Mouse (Mus musculus) intestine, embryonic 14.5 days (tissue): Measurements from ENCODE around the gene Arsg. TPM values are rescaled to one million over a fixed set of nuclear protein-coding genes. Genes with fewer than 3 reads are reported as not detected.
A peak's percentile ranks its signal among the peaks of the same experiment; 100 is the strongest.

Experiments
- ATAC-seq: fragments of 200-750 bp; cut with Nextera tagmentation; replicated peaks from 2 replicates; pipeline ENCODE4 v1.8.0; 2017; ENCODE audit warnings: low read depth, moderate number of reproducible peaks, moderate TSS enrichment, moderate library complexity; ENCODE audit not compliant: low FRiP score, low TSS enrichment
- DNase-seq: peaks from one replicate; pipeline ENCODE4 v3.0.0-alpha.2; 2018; ENCODE audit warnings: low spot score
- H3K27ac ChIP-seq: fragments of 300-500 bp; sonication (generic); 2 replicates; pipeline ENCODE4 v1.5.1; 2014; ENCODE audit warnings: low read depth, mild to moderate bottlenecking, control low read depth
- H3K27me3 ChIP-seq: fragments of 300-500 bp; sonication (generic); replicated peaks from 2 replicates; pipeline ENCODE4 v1.6.1; 2014; ENCODE audit warnings: low read length, control low read depth; ENCODE audit not compliant: control insufficient read depth, insufficient read depth
- H3K36me3 ChIP-seq: fragments of 300-500 bp; sonication (generic); 2 replicates; pipeline ENCODE4 v1.6.1; 2014; ENCODE audit warnings: low read length, control low read depth; ENCODE audit not compliant: control insufficient read depth, insufficient read depth
- H3K4me1 ChIP-seq: fragments of 300-500 bp; sonication (generic); replicated peaks from 2 replicates; pipeline ENCODE4 v1.6.1; 2014; ENCODE audit warnings: low read length, control low read depth, mixed read lengths; ENCODE audit not compliant: control insufficient read depth, insufficient read depth
- H3K4me2 ChIP-seq: fragments of 300-500 bp; sonication (generic); 2 replicates; pipeline ENCODE4 v1.6.1; 2014; ENCODE audit warnings: low read length
- H3K4me3 ChIP-seq: fragments of 300-500 bp; sonication (generic); 2 replicates; pipeline ENCODE4 v1.5.1; 2014; ENCODE audit warnings: low read depth, low read length, control low read depth, mixed read lengths
- H3K9ac ChIP-seq: fragments of 300-500 bp; sonication (generic); 2 replicates; pipeline ENCODE4 v1.6.1; 2014; ENCODE audit warnings: mild to moderate bottlenecking, low read length
- H3K9me3 ChIP-seq: fragments of 300-500 bp; sonication (generic); 2 replicates; pipeline ENCODE4 v1.6.1; 2016; ENCODE audit warnings: low read length, control low read depth; ENCODE audit not compliant: control insufficient read depth
- WGBS: fragments of 180-500 bp; shearing (Covaris S2); extraction: QIAGEN DNeasy Blood & Tissue Kit; methylation state at CpG from one replicate; pipeline ENCODE4 v1.1.7; 2014; 5-methylcytosine and 5-hydroxymethylcytosine counted together
- polyA plus RNA-seq: library from polyadenylated mRNA; unstranded; fragments of >200 nt; fragmentation: Nextera tagmentation; extraction: Ambion mirVana; gene quantifications from 2 replicates; pipeline ENCODE4 v1.2.1, GENCODE M21; 2014

Arsg gene
- polyA plus RNA-seq, 1 experiment from 2014 or later = 2.8 TPM

- peak; percentile 61; the same call in 1 of the 2 replicates for ATAC-seq
- DNase-seq = peak; percentile 82
- H3K27ac ChIP-seq = peak overlapping the region; percentile 3; the same call in 1 of the 2 replicates
- H3K9ac ChIP-seq = peak overlapping the region; percentile 55
- peak overlapping the region; percentile 70 for H3K4me2 ChIP-seq
- no peaks in the 10 kb centered on the region for H3K9me3 ChIP-seq
- no peaks in the 10 kb centered on the region for H3K4me1 ChIP-seq
- H3K4me3 ChIP-seq = peak overlapping the region; percentile 43
- no peaks in the 10 kb centered on the region for H3K27me3 ChIP-seq
- peaks cover 34% of the 10 kb centered on the region for H3K36me3 ChIP-seq
- 3% methylated on average over 32 of the region's 32 CpGs for WGBS
Measured at GRCm38 (mm10) chr11:109439829-109440340, 33.3 kb upstream of the Arsg start.

- Histone ChIP-seq H3K9ac (peak overlapping the region; percentile 55; the same call in 1 of the 2 replicates), H3K4me2 (peak overlapping the region; percentile 70), H3K4me3 (peak overlapping the region; percentile 43), H3K9me3 (no peaks in the 10 kb centered on the region), H3K36me3 (peaks cover 27% of the 10 kb centered on the region), H3K27me3 (no peaks in the 10 kb centered on the region), H3K27ac (no peak overlapping the region), H3K4me1 (no peaks in the 10 kb centered on the region; the same call in 1 of the 2 replicates)
- ATAC-seq (no peak), DNase-seq (no peak)
- WGBS = 59% methylated on average over 4 of the region's 4 CpGs
Measured at GRCm38 (mm10) chr11:109440641-109441040, 32.5 kb upstream of the Arsg start.

- DNase-seq (no peak), ATAC-seq (no peak)
- Histone ChIP-seq H3K4me2 (no peak overlapping the region), H3K9ac (no peak overlapping the region), H3K27ac (no peak overlapping the region), H3K27me3 (no peaks in the 10 kb centered on the region), H3K9me3 (no peaks in the 10 kb centered on the region), H3K36me3 (peaks cover 22% of the 10 kb centered on the region), H3K4me3 (no peak overlapping the region), H3K4me1 (no peaks in the 10 kb centered on the region; the same call in 1 of the 2 replicates)
- WGBS = 67% methylated on average over 3 of the region's 3 CpGs
Measured at GRCm38 (mm10) chr11:109441119-109441518, 32.1 kb upstream of the Arsg start.

GRCm38 (mm10) chr11:109442166-109442730, 30.9 kb upstream of the Arsg start:
- no peak for ATAC-seq
- DNase-seq = no peak
- 29% methylated on average over 5 of the region's 5 CpGs for WGBS
- Histone ChIP-seq H3K4me1 (no peaks in the 10 kb centered on the region; the same call in 1 of the 2 replicates), H3K4me2 (no peak overlapping the region), H3K27ac (no peak overlapping the region), H3K9ac (no peak overlapping the region), H3K27me3 (no peaks in the 10 kb centered on the region), H3K9me3 (no peaks in the 10 kb centered on the region), H3K36me3 (peaks cover 10% of the 10 kb centered on the region; the same call in 1 of the 2 replicates), H3K4me3 (no peak overlapping the region)

- DNase-seq = no peak
- no peak overlapping the region for H3K27ac ChIP-seq
- no peaks in the 10 kb centered on the region for H3K36me3 ChIP-seq
- H3K4me1 ChIP-seq = no peaks in the 10 kb centered on the region; the same call in 1 of the 2 replicates
- no peak overlapping the region for H3K4me2 ChIP-seq
- H3K27me3 ChIP-seq = no peaks in the 10 kb centered on the region
- no peak for ATAC-seq
- H3K9ac ChIP-seq = no peak overlapping the region
- no peak overlapping the region for H3K4me3 ChIP-seq
- 87% methylated on average over 8 of the region's 8 CpGs for WGBS
- no peaks in the 10 kb centered on the region for H3K9me3 ChIP-seq
Measured at GRCm38 (mm10) chr11:109443468-109444263, 29.5 kb upstream of the Arsg start.

- Histone ChIP-seq H3K27me3 (no peaks in the 10 kb centered on the region), H3K9me3 (no peaks in the 10 kb centered on the region), H3K4me2 (no peak overlapping the region), H3K9ac (no peak overlapping the region), H3K36me3 (no peaks in the 10 kb centered on the region), H3K27ac (no peak overlapping the region), H3K4me3 (no peak overlapping the region), H3K4me1 (no peaks in the 10 kb centered on the region; the same call in 1 of the 2 replicates)
- WGBS = 65% methylated on average over 7 of the region's 7 CpGs
- DNase-seq (no peak), ATAC-seq (no peak)
Measured at GRCm38 (mm10) chr11:109444600-109444999, 28.6 kb upstream of the Arsg start.

- no peak overlapping the region for H3K4me3 ChIP-seq
- H3K9ac ChIP-seq = no peak overlapping the region
- WGBS = 50% methylated on average over 13 of the region's 13 CpGs
- DNase-seq = peak; percentile 57
- H3K27ac ChIP-seq = no peak overlapping the region
- no peaks in the 10 kb centered on the region for H3K27me3 ChIP-seq
- H3K36me3 ChIP-seq = no peaks in the 10 kb centered on the region
- H3K9me3 ChIP-seq = no peaks in the 10 kb centered on the region
- H3K4me2 ChIP-seq = no peak overlapping the region
- 0 out of 2 replicates have a peak, but pooled peaks have one; percentile 58 for ATAC-seq
- no peaks in the 10 kb centered on the region; the same call in 1 of the 2 replicates for H3K4me1 ChIP-seq
Measured at GRCm38 (mm10) chr11:109445438-109446035, 27.6 kb upstream of the Arsg start.

GRCm38 (mm10) chr11:109451169-109451568, 22.0 kb upstream of the Arsg start:
- H3K27me3 ChIP-seq = no peaks in the 10 kb centered on the region
- WGBS = 83% methylated on average over 11 of the region's 11 CpGs
- no peak overlapping the region for H3K27ac ChIP-seq
- ATAC-seq (no peak), DNase-seq (no peak)
- H3K4me3 ChIP-seq = no peak overlapping the region
- peaks cover 9% of the 10 kb centered on the region; the same call in 1 of the 2 replicates for H3K36me3 ChIP-seq
- no peaks in the 10 kb centered on the region for H3K9me3 ChIP-seq
- H3K4me2 ChIP-seq = no peak overlapping the region
- H3K4me1 ChIP-seq = no peaks in the 10 kb centered on the region
- no peak overlapping the region for H3K9ac ChIP-seq
